Mouse (Mus musculus) small intestine, adult 2 months (tissue): ENCODE measurements around the gene Tbata.

Experiments
- CTCF ChIP-seq: fragments of 200-500 bp; IDR thresholded peaks from 2 replicates; pipeline ENCODE4 v1.5.1; 2012; ENCODE audit warnings: low read depth, mild to moderate bottlenecking, control low read depth, inconsistent platforms, low read length, moderate library complexity, mixed read lengths; ENCODE audit not compliant: insufficient replicate concordance, insufficient read length; ENCODE audit errors: extremely low read depth
- POLR2A ChIP-seq: fragments of 200-500 bp; IDR thresholded peaks from 2 replicates; pipeline ENCODE4 v1.6.1; 2012; ENCODE audit warnings: low read depth, mild to moderate bottlenecking, control low read depth, inconsistent platforms, low read length, moderate library complexity

- TF ChIP-seq CTCF: no peak
- no peak for TF ChIP-seq POLR2A
Measured at GRCm38 (mm10) chr10:61176221-61176790, 4.6 kb downstream of the Tbata start.
